Mouse (Mus musculus): Measurements from ENCODE around the gene Grk6. TPM values are rescaled to one million over a fixed set of nuclear protein-coding genes. Genes with fewer than 3 reads are reported as not detected.

Grk6 gene
- total and polyA plus RNA-seq, 3 experiments: 83.2 to 96.7 TPM; not detected in 1

DNA sequence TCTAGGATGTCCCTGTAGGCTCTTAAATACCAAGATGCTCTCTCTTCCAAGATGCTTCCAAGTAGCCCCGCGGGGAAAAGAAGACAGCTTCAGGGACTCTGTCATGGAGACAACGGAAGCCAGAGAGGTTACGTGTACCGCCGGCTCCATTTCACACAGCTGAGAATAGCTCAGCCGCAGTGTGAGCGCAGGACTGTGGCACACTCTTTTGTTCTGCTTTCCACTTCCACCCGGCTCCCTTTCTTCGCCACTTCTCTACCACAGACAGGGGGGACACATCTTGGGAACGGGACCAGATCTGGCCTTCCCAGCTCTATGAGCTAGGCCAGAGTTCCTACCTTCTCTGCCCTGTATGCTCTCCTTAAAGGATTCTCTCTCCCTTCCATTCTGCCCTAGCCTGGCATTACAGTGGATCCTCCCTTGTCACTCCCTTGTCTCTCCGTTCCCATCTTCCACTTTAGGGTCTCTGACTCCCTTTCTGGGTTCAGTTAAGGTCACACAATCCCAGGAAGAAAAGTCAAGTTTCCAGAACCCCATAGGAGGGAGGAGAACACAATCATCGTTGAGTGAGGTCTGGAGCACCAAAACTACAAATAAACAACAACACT, 39.0 kb upstream of the Grk6 start:
- Histone ChIP-seq H3K4me1 (ENCODE audit: control insufficient read depth in 1 of 2, insufficient read depth in 2 of 2, low read length in 2 of 2) (0 out of 4 replicates have a peak, but pooled peaks cover 0 to 3% of the 10 kb centered on the region in 2 experiments), H3K9ac (ENCODE audit: control insufficient read depth, low read depth, low read length, poor library complexity, severe bottlenecking) (peak overlapping the region; percentile 56), H3K9me3 (replicated peaks; ENCODE audit: insufficient read depth, low read length) (no peaks in the 10 kb centered on the region), H3K36me3 (ENCODE audit: control insufficient read depth in 1 of 2, insufficient read depth in 2 of 2, low read length in 2 of 2) (no peaks in the 10 kb centered on the region), H3K27ac (ENCODE audit: control insufficient read depth, low read depth, low read length) (peak overlapping the region; percentile 31; the same call in 1 of the 2 replicates), H3K27me3 (ENCODE audit: control insufficient read depth in 1 of 2, insufficient read depth in 2 of 2, low read length in 2 of 2) (peaks cover 2 to 6% of the 10 kb centered on the region in 2 experiments; a peak in 2 of 4 replicates), H3K4me3 (ENCODE audit: control insufficient read depth in 1 of 2, insufficient read depth in 1 of 2, low read depth in 2 of 2, low read length in 2 of 2) (peak overlapping the region; percentile 36 to 45), H3K79me2 (ENCODE audit: control insufficient read depth, insufficient read depth, low read length, poor library complexity) (no peaks in the 10 kb centered on the region)
- TF ChIP-seq JUND (IDR thresholded peaks at IDR 0.05; ENCODE audit: low read depth, low read length): no peak
- 0 out of 4 replicates have a peak, but pooled peaks of 1 of the 2 experiments have one; percentile 11 for TF ChIP-seq POLR2A (IDR thresholded peaks at IDR 0.05; ENCODE audit: control insufficient read depth in 1 of 2, insufficient read depth in 1 of 2, low read depth in 1 of 2, low read length in 2 of 2, poor library complexity in 1 of 2)
- no peak for DNase-seq (ENCODE audit: low read depth, low spot score)

DNA sequence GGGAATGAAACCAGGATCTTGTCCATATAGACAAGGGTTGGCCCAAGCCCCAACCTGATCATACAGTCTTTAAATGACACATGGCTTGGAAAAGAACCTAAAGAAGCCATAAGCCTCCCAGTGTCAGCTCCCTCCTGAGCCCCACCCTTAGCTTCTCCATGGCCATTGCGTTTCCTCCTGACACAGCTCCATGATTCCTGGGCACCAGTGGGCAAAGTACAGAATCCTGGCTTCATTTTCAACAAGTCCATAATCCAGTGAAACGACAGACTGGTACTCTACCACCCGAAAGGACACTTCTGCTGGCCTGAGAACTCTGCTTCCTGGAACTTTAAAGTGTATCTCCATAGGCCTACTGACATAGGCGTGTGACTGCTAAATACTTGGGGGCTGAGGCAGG, 37.5 kb upstream of the Grk6 start:
- no peak for TF ChIP-seq NELFE (IDR thresholded peaks at IDR 0.05; ENCODE audit: low read depth, low read length)
- no peak for TF ChIP-seq RCOR1 (IDR thresholded peaks at IDR 0.05; ENCODE audit: low read depth, low read length)
- TF ChIP-seq MXI1 (IDR thresholded peaks at IDR 0.05; ENCODE audit: low read depth, low read length): no peak
- no peak for TF ChIP-seq MYB (IDR thresholded peaks at IDR 0.05; ENCODE audit: low read depth, low read length)
- TF ChIP-seq E2F4 (IDR thresholded peaks at IDR 0.05; ENCODE audit: borderline replicate concordance, low read depth, low read length): no peak
- TF ChIP-seq ZNF384 (IDR thresholded peaks at IDR 0.05; ENCODE audit: low read depth, low read length): no peak
- no peak for TF ChIP-seq MYC (IDR thresholded peaks at IDR 0.05; ENCODE audit: low read depth, low read length)
- no peak for TF ChIP-seq SMC3 (IDR thresholded peaks at IDR 0.05; ENCODE audit: low read depth, low read length)
- TF ChIP-seq POLR2AphosphoS2 (IDR thresholded peaks at IDR 0.05; ENCODE audit: low read length): no peak
- no peak for TF ChIP-seq USF1 (IDR thresholded peaks at IDR 0.05; ENCODE audit: low read depth, low read length)
- no peak for TF ChIP-seq MEF2A (IDR thresholded peaks at IDR 0.05; ENCODE audit: extremely low read depth, insufficient replicate concordance, low read depth, low read length, poor library complexity, severe bottlenecking)
- TF ChIP-seq CTCF (IDR thresholded peaks at IDR 0.05 in 2 of 3, conservative IDR thresholded peaks at IDR 0.05 in 1 of 3; ENCODE audit: control insufficient read depth in 1 of 3, insufficient read depth in 1 of 3, low read depth in 2 of 3, low read length in 3 of 3, poor library complexity in 1 of 3, severe bottlenecking in 1 of 3): no peak
- no peak for TF ChIP-seq MAFK (IDR thresholded peaks at IDR 0.05; ENCODE audit: borderline replicate concordance, low read depth, low read length)
- no peak for TF ChIP-seq ZKSCAN1 (IDR thresholded peaks at IDR 0.05; ENCODE audit: low read depth, low read length)
- no peak for DNase-seq (ENCODE audit: low read depth, low spot score)
- Histone ChIP-seq H3K9me3 (replicated peaks; ENCODE audit: insufficient read depth, low read length) (no peaks in the 10 kb centered on the region), H3K27ac (ENCODE audit: control insufficient read depth, low read depth, low read length) (no peak overlapping the region), H3K4me3 (ENCODE audit: control insufficient read depth in 1 of 2, insufficient read depth in 1 of 2, low read depth in 2 of 2, low read length in 2 of 2) (no peak overlapping the region), H3K4me1 (ENCODE audit: control insufficient read depth in 1 of 2, insufficient read depth in 2 of 2, low read length in 2 of 2) (0 out of 4 replicates have a peak, but pooled peaks cover 0 to 3% of the 10 kb centered on the region in 2 experiments), H3K27me3 (ENCODE audit: control insufficient read depth in 1 of 2, insufficient read depth in 2 of 2, low read length in 2 of 2) (no peaks in the 10 kb centered on the region), H3K36me3 (ENCODE audit: control insufficient read depth in 1 of 2, insufficient read depth in 2 of 2, low read length in 2 of 2) (no peaks in the 10 kb centered on the region; a peak in 1 of 4 replicates), H3K79me2 (ENCODE audit: control insufficient read depth, insufficient read depth, low read length, poor library complexity) (no peaks in the 10 kb centered on the region), H3K9ac (ENCODE audit: control insufficient read depth, low read depth, low read length, poor library complexity, severe bottlenecking) (no peak overlapping the region)
